Mouse (Mus musculus): Measurements from ENCODE around the gene Fkbp4. TPM values are rescaled to one million over a fixed set of nuclear protein-coding genes. Genes with fewer than 3 reads are reported as not detected.
"Not testable (repeated sequence)": the region's sequence is repeated elsewhere in the genome, so short reads cannot be mapped to it uniquely, and the experiment has no call there.

Fkbp4 gene
- total RNA-seq, 2 experiments from 2014 or later, result 202 to 247 TPM

DNA sequence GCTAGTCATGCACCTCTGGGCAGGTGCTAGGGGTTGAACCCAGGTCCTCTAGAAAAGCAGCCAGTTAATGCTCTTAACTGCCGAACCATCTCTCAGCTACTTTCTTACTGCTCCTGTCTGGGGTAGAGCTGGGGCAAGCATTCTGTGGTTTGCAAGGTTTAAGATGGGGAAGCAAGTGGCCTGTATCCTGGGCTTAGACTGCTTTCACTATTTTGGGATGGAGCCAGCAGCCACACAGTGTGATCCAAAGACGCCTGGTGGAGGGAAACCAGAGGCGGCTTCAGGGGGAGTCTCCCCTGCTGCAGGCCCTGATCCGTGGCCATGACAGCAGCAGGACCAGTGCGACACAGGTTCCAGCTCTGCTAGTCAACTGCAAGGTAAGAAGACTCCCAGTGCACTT is 33.8 kb downstream of the Fkbp4 start:
- intact Hi-C loops (cut with DNase I), result no loop called here
- peak; percentile 15 to 26 for DNase-seq

DNA sequence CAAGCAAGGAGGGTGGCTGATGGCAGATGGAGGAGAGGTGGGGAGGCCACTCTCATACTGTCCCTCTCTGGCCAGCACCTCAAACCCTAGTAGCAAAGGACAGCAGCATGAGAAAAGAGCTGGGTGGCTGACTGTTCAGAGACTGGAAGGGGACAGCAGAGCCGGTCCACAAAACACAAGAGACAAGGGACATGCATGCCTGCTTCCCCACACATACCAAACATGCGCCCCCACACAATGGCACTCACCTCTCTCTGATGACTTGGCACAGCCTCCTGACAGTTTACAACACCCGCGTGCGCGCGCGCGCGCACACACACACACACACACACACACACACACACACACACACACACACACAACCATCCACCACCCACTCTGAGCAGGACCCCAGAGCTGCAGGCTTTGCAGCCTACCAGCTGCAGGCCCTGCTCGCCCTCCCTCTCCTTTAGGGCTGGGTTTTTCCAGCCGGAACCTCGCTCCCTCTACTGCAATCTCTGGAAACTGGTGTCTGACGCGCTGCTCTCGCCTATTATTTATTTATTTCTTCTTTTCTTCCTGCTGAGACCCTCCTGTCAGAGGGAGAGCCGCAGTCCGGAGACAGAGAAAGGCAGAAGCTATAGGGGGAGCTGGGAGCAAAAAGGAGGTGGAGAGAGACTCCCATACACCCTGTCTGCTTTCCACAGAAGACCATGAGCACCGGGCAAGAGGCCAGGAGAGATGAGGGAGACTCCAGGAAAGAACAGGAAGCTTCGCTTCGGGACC is 38.9 kb downstream of the Fkbp4 start:
- intact Hi-C loops (cut with DNase I), result no loop called here
- peak; percentile 37 to 49 for DNase-seq

DNA sequence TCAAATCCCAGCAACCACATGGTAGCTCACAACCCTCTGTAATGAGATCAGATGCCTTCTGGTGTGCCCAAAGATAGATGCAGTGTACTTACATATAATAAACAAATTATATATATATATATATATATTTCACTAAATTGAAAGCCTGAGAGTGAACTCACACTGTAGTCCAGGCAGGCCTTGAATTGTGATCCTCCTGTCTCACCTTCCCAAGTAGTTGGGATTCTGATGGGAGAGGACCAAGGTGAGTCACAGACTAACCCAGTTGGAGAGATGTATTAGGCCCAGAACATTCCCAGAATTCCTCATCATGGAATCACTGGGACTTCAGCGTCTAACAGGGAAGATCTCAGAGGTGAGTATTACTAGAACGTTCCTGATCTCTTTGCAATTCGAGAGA is 39.5 kb downstream of the Fkbp4 start, which contains the start of gene Nrip2:
TSS of gene Nrip2 (plus strand) at position 301 of the 400 bp plus-strand sequence.
- DNase-seq, result no peak
- intact Hi-C loops (cut with DNase I), result no loop called here

DNA sequence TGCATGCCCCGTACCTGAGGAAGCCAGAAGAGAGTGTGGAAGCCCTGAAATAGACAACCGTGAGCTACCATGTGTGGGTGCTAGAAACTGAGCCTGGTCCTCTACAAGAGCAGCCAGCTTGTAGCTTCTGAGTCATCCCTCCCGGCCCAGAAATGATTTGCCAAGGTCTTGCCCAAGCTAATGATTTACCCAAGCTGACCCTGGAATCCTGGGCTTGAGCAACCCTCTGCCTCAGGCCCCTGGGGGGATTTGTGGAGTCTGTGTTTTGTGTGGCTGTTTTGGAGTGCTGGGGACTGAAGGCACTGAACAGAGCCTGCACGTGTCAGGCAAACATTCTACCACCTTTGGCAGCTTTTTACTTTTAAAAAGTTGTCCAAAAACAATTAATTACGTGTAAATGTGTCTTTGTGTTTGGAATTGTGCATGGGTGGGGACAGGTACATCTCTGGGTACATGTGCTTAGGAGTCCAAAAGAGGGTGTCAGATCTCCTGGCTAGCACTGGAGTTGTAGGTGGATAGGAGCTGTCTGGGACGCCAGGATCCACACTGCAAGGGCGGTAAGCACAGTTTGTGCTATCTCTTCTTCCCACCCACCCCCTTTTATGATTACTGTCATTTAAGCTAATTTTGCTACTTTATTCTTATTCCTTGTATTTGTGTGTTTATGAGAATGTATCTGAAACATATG is 40.8 kb downstream of the Fkbp4 start:
- intact Hi-C loops (cut with DNase I), result no loop called here
- DNase-seq, result no peak

DNA sequence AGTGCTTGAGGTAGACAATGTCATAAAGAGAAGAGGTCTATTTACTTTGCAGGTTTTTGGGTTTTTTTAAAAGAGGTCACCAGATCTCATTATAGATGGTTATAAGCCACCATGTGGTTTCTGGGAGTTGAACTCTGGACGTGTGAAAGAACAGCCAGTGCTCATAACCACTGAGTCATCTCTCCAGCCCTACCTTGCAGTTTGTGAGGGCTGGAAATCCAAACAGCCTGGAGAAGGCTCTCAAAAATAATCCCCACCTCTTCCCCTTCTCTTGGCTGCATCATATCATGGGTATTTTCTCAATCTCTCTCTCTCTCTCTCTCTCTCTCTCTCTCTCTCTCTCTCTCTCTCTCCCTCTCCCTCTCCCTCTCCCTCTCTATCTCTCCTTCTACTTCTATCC is 47.8 kb downstream of the Fkbp4 start:
- no peak for DNase-seq
- intact Hi-C loops (cut with DNase I), result no loop called here

DNA sequence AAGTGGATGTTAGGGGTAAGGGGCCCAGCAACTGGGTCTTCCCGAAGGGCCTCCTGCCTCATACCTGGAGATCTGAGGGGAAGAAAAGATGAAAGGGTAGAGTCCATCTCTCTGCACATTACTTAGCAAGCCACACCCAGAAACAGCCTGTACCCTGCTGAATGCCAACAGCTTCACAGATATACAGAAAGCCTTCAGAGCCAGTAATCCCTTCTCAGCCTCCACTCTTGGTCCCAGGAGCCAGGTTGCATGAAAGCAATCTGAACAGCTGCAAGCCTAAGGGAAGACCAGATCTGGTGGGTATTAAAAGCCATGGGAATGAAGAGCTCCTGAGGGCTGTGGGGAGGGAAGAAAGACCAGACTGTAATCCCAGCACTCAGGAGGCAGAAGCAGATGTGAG is 49.3 kb downstream of the Fkbp4 start:
- intact Hi-C loops (cut with DNase I), result no loop called here
- DNase-seq, result no peak

DNA sequence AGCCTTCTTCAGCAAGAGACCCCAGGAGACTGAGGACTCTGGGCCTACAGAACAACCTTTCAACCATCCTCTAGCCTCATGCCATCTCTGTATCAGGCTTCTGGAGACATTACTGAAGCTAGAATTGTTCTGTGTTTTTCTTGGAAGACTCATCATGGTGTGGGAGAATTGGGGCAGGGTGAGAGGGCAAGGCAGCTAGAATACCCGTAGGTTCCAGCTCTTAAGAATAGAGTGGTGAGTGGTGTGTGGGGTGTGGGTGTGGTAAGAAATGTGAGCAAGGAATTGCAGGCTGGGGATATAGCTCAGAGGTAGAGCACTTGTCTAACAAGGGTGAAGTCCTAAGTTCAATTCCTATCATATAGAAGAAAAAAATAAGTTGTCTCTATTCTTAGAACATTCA is 53.5 kb downstream of the Fkbp4 start:
- DNase-seq, result no peak
- intact Hi-C loops (cut with DNase I), result no loop called here

DNA sequence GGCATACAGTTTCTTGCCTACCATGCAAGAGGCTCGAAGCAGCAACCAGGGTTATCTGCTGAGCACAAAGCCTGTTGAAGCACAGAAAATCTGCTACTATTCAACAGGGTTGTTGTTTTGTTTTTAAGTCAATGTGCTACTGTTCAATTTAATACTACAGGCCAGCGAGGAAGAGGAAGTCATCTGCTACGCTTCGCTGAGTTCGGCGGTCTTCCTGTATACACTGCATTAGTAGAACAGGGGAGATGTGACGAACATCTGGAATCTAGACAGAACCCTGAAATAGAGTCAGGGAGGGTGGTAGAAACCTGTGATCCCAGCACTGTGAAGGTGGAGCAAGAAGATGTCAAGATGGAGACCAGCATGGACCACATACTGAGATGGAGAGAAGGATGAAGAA is 54.7 kb downstream of the Fkbp4 start:
- no peak for DNase-seq
- intact Hi-C loops (cut with DNase I), result no loop called here

DNA sequence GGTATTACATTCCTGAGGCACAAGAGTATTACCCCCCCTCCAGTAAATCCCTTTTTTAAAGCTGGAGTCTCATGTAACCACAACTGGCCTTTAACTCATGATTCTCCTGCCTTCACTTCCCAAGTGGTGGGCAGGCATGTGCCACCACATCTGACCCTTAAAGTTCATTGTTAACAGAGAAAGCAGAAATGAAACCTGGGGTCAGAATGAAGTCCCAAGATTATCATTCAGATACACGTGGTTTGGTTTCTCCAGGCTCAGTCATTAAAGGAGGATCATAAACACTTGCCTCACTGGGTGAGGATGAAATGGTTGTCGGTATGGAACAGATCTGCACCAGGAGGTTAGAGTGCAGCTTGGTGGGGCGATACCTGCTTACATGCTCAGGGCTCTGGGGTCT is 57.2 kb downstream of the Fkbp4 start:
- intact Hi-C loops (cut with DNase I), result no loop called here
- no peak for DNase-seq

DNA sequence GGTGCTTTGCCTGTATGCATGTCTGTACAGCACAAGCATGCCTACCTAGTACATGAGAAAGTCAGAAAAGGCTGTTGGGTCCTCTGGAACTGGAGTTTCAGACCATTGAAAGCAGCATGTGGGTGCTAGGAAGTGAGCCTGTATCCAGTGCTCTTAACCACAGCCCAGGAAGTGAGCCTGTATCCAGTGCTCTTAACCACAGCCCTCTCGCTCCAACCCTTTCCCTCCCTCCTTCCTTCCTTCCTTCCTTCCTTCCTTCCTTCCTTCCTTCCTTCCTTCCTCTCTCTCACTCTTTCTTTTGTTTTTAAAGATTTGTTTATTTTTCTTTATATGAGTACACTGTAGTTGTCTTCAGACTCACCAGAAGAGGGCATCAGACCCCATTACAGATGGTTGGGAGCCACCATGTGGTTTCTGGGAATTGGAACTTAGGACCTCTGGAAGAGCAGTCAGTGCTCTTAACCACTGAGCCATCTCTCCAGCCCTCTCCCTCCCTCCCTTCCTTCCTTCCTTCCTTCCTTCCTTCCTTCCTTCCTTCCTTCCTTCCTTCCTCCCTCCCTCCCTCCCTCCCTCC is 57.8 kb downstream of the Fkbp4 start:
- intact Hi-C loops (cut with DNase I); DNase-seq: not testable (repeated sequence)

Other genes starting within 250 kb of the Fkbp4 start
- 1 to 10 TPM; 5.7 to 6.1 TPM for gene Tead4, start 137.9 kb downstream of the Fkbp4 start, total RNA-seq (2021)
- gene Tulp3, start 82.8 kb downstream of the Fkbp4 start, total RNA-seq (2021), result 1 to 10 TPM; 8.7 to 8.9 TPM
- 10 to 100 TPM; 14.7 to 15.3 TPM for gene Rhno1, start 75.8 kb downstream of the Fkbp4 start, total RNA-seq (2021)
- 10 to 100 TPM; 10.4 to 14.1 TPM for gene Foxm1, start 75.7 kb downstream of the Fkbp4 start, total RNA-seq (2021)
- gene Tex52, start 63.2 kb downstream of the Fkbp4 start, total RNA-seq (2021), result not detected
- gene Gm44596, start 63.2 kb downstream of the Fkbp4 start, total RNA-seq (2021), result not detected
- 1 to 10 TPM; 3.6 TPM for gene Nrip2, start 39.4 kb downstream of the Fkbp4 start, total RNA-seq (2021)
- 10 to 100 TPM; 21.5 to 30.8 TPM for gene Itfg2, start 13.7 kb downstream of the Fkbp4 start, total RNA-seq (2021)
- gene Pzp, start 88.0 kb upstream of the Fkbp4 start, total RNA-seq (2021), result 1 to 10 TPM in 1 of 2 experiments, under 1 TPM in 1; 0.50 to 1.3 TPM
- gene A2ml1, start 142.9 kb upstream of the Fkbp4 start, total RNA-seq (2021), result not detected
- gene Klrb1a, start 184.9 kb upstream of the Fkbp4 start, total RNA-seq (2021), result not detected
- not detected for gene Clec2h, start 223.7 kb upstream of the Fkbp4 start, total RNA-seq (2021)

Data from heart, postnatal 10 days (tissue).